Mouse (Mus musculus): ENCODE measurements at regions not wholly inside any gene's neighbourhood (a gene's known extent, or its start where the extent isn't known, plus 50 kb on each side); places are given as distances from the start of the nearest gene placed in this dataset.

GRCm38 (mm10) chr13:32541611-32542010, 203.1 kb upstream of the Gmds start:
- no peak for DNase-seq (ENCODE audit: low spot score in 2 of 2)

- no peak for DNase-seq (ENCODE audit: low spot score in 2 of 2)
Observed at GRCm38 (mm10) chr13:32536241-32536640, 197.7 kb upstream of the Gmds start.

GRCm38 (mm10) chr13:32535602-32536001, 197.1 kb upstream of the Gmds start:
- DNase-seq (ENCODE audit: low spot score in 2 of 2): no peak

- no peak for DNase-seq (ENCODE audit: low spot score in 2 of 2)
Observed at GRCm38 (mm10) chr13:32530926-32531512, 192.5 kb upstream of the Gmds start.

GRCm38 (mm10) chr13:32518611-32519344, 180.2 kb upstream of the Gmds start:
- DNase-seq (ENCODE audit: low spot score in 2 of 2): no peak

GRCm38 (mm10) chr13:32517514-32517913, 179.0 kb upstream of the Gmds start:
- no peak for DNase-seq (ENCODE audit: low spot score in 2 of 2)

- no peak for DNase-seq (ENCODE audit: low spot score in 2 of 2)
Observed at GRCm38 (mm10) chr13:32509231-32510023, 170.9 kb upstream of the Gmds start.

GRCm38 (mm10) chr13:32508447-32508846, 169.9 kb upstream of the Gmds start:
- no peak for DNase-seq (ENCODE audit: low spot score in 2 of 2)

- no peak for DNase-seq (ENCODE audit: low spot score in 2 of 2)
Observed at GRCm38 (mm10) chr13:32507825-32508224, 169.3 kb upstream of the Gmds start.

- DNase-seq (ENCODE audit: low spot score in 2 of 2): no peak
Observed at GRCm38 (mm10) chr13:32498205-32498790, 159.8 kb upstream of the Gmds start.

GRCm38 (mm10) chr13:32496263-32496662, 157.7 kb upstream of the Gmds start:
- no peak for DNase-seq (ENCODE audit: low spot score in 2 of 2)

- no peak for DNase-seq (ENCODE audit: low spot score in 2 of 2)
Observed at GRCm38 (mm10) chr13:32495063-32495462, 156.5 kb upstream of the Gmds start.

- no peak for DNase-seq (ENCODE audit: low spot score in 2 of 2)
Observed at GRCm38 (mm10) chr13:32493806-32494205, 155.3 kb upstream of the Gmds start.

GRCm38 (mm10) chr13:32493309-32493708, 154.8 kb upstream of the Gmds start:
- peak; percentile 13 to 59 for DNase-seq (ENCODE audit: low spot score in 2 of 2)

GRCm38 (mm10) chr13:32492566-32492965, 154.0 kb upstream of the Gmds start:
- DNase-seq (ENCODE audit: low spot score in 2 of 2): no peak

GRCm38 (mm10) chr13:32481444-32482058, 143.0 kb upstream of the Gmds start:
- no peak for DNase-seq (ENCODE audit: low spot score in 2 of 2)

- DNase-seq (ENCODE audit: low spot score in 2 of 2): no peak
Observed at GRCm38 (mm10) chr13:32480029-32480428, 141.5 kb upstream of the Gmds start.

GRCm38 (mm10) chr13:32479118-32479818, 140.7 kb upstream of the Gmds start:
- no peak for DNase-seq (ENCODE audit: low spot score in 2 of 2)

- no peak for DNase-seq (ENCODE audit: low spot score in 2 of 2)
Observed at GRCm38 (mm10) chr13:32465787-32466186, 127.2 kb upstream of the Gmds start.

GRCm38 (mm10) chr13:32465041-32465682, 126.6 kb upstream of the Gmds start:
- DNase-seq (ENCODE audit: low spot score in 2 of 2): no peak
